Mouse (Mus musculus) liver, adult (tissue): ENCODE measurements around the gene Dctn5.
A peak's percentile ranks its signal among the peaks of the same experiment; 100 is the strongest.

ENCODE experiments used
- GATA4 ChIP-seq: IDR thresholded peaks from 2 replicates; pipeline ENCODE4 v1.6.1; 2014; ENCODE audit warnings: mild to moderate bottlenecking, low read length; ENCODE audit not compliant: insufficient replicate concordance

Dctn5 gene

GRCm38 (mm10) chr7:122132497-122133337 lies at the start of gene Dctn5, which contains the start of gene Palb2:
Gene Dctn5, plus strand, starts transcription at chr7:122133041.
Gene Palb2, minus strand, starts transcription at chr7:122132985.
- TF ChIP-seq GATA4: peak; percentile 39; the same call in 1 of the 2 replicates

GRCm38 (mm10) chr7:122087195-122087982 lies 45.5 kb upstream of the Dctn5 start:
- no peak for TF ChIP-seq GATA4

- TF ChIP-seq GATA4: no peak
Measured at GRCm38 (mm10) chr7:122094564-122095330, 38.1 kb upstream of the Dctn5 start.

GRCm38 (mm10) chr7:122098009-122098408 lies 34.8 kb upstream of the Dctn5 start:
- TF ChIP-seq GATA4: no peak

GRCm38 (mm10) chr7:122099222-122099621 lies 33.6 kb upstream of the Dctn5 start:
- TF ChIP-seq GATA4: no peak

GRCm38 (mm10) chr7:122101747-122102244 lies 31.0 kb upstream of the Dctn5 start, which contains the start of gene Ndufab1:
Gene Ndufab1, minus strand, starts transcription at chr7:122101886.
- no peak for TF ChIP-seq GATA4

GRCm38 (mm10) chr7:122108206-122108605 lies 24.6 kb upstream of the Dctn5 start:
- TF ChIP-seq GATA4: no peak

- no peak for TF ChIP-seq GATA4
Measured at GRCm38 (mm10) chr7:122123518-122123917, 9.3 kb upstream of the Dctn5 start.

GRCm38 (mm10) chr7:122125636-122126035 lies 7.2 kb upstream of the Dctn5 start:
- TF ChIP-seq GATA4: no peak

- no peak for TF ChIP-seq GATA4
Measured at GRCm38 (mm10) chr7:122126946-122127345, 5.9 kb upstream of the Dctn5 start.

GRCm38 (mm10) chr7:122131834-122132233 lies 1.0 kb upstream of the Dctn5 start:
- no peak for TF ChIP-seq GATA4

- no peak for TF ChIP-seq GATA4
Measured at GRCm38 (mm10) chr7:122133338-122133625, 441 bp downstream of the Dctn5 start.

- TF ChIP-seq GATA4: no peak
Measured at GRCm38 (mm10) chr7:122135070-122135469, 2.2 kb downstream of the Dctn5 start.

- TF ChIP-seq GATA4: no peak
Measured at GRCm38 (mm10) chr7:122137071-122137470, 4.2 kb downstream of the Dctn5 start.

GRCm38 (mm10) chr7:122138190-122138589 lies 5.3 kb downstream of the Dctn5 start:
- TF ChIP-seq GATA4: no peak
